Mouse (Mus musculus) heart, adult 2 months (tissue): ENCODE results near the gene Myog. TPM values are rescaled to one million over a fixed set of nuclear protein-coding genes. Genes with fewer than 3 reads are reported as not detected.

ENCODE experiments used
- DNase-seq, 2 experiments: peaks; one replicate each; pipeline ENCODE4 v3.0.0; 2021
- H3K27ac ChIP-seq: fragments of 200-600 bp; 2 replicates; pipeline ENCODE4 v1.8.1; 2022
- H3K27me3 ChIP-seq: fragments of 200-500 bp; 2 replicates; pipeline ENCODE4 v1.6.1; 2012; ENCODE audit warnings: mild to moderate bottlenecking, low read length, inconsistent platforms, mixed read lengths; ENCODE audit not compliant: control insufficient read depth, insufficient read depth
- H3K36me3 ChIP-seq: fragments of 200-500 bp; 2 replicates; pipeline ENCODE4 v1.6.1; 2012; ENCODE audit warnings: low read length, inconsistent platforms; ENCODE audit not compliant: control insufficient read depth, insufficient read depth
- H3K4me1 ChIP-seq: fragments of 200-500 bp; 2 replicates; pipeline ENCODE4 v1.6.1; 2011; ENCODE audit warnings: low read length; ENCODE audit not compliant: control insufficient read depth, insufficient read depth
- H3K4me3 ChIP-seq: fragments of 200-600 bp; 2 replicates; pipeline ENCODE4 v1.8.1; 2022
- H3K79me2 ChIP-seq: fragments of 200-500 bp; replicated peaks from 2 replicates; pipeline ENCODE4 v1.6.1; 2012; ENCODE audit warnings: mild to moderate bottlenecking, inconsistent platforms, low read length, moderate library complexity, mixed read lengths; ENCODE audit not compliant: control insufficient read depth, insufficient read depth
- H3K9ac ChIP-seq: fragments of 200-500 bp; 2 replicates; pipeline ENCODE4 v1.6.1; 2012; ENCODE audit warnings: low read depth, mild to moderate bottlenecking, control low read depth, inconsistent platforms, low read length, mixed read lengths
- CTCF ChIP-seq: fragments of 200-600 bp; IDR thresholded peaks from 2 replicates; pipeline ENCODE4 v1.8.1; 2022; ENCODE audit warnings: antibody characterized with exemption, mild to moderate bottlenecking, moderate library complexity
- EP300 ChIP-seq: fragments of 200-500 bp; IDR thresholded peaks from 2 replicates; pipeline ENCODE4 v1.6.1; 2011; ENCODE audit warnings: low read depth, low read length, control low read depth; ENCODE audit not compliant: insufficient read depth
- POLR2A ChIP-seq: fragments of 200-500 bp; IDR thresholded peaks from 2 replicates; pipeline ENCODE4 v1.6.1; 2011; ENCODE audit warnings: mild to moderate bottlenecking, low read depth, low read length, control low read depth; ENCODE audit not compliant: insufficient read depth
- WGBS: fragments of 180-500 bp; shearing (Covaris S2); methylation state at CpG from one replicate; pipeline ENCODE4 v1.1.7; 2018; 5-methylcytosine and 5-hydroxymethylcytosine counted together
- intact Hi-C: fragments of 180-260 bp; cut with DNase I; formaldehyde crosslinking; loops from one replicate; pipeline ENCODE4 v1.15.1; 2025
- polyA plus RNA-seq: library from polyadenylated mRNA; depleted of rRNA; stranded (reverse); fragments of >200 nt; gene quantifications from 2 replicates; pipeline ENCODE4 v1.2.3, GENCODE M21; 2012; rRNA removed
- total RNA-seq, 2 experiments: library from RNA; stranded (reverse); gene quantifications; 2 replicates each; pipeline ENCODE4 v1.2.3; 2021

Myog gene
- total and polyA plus RNA-seq, 3 experiments, result not detected

GRCm38 (mm10) chr1:134335924-134336810 lies 46.4 kb downstream of the Myog start:
- Histone ChIP-seq H3K27ac (no peak overlapping the region), H3K36me3 (no peaks in the 10 kb centered on the region), H3K9ac (no peak overlapping the region), H3K4me1 (no peaks in the 10 kb centered on the region), H3K4me3 (no peak overlapping the region), H3K79me2 (no peaks in the 10 kb centered on the region), H3K27me3 (no peaks in the 10 kb centered on the region)
- TF ChIP-seq POLR2A, result no peak
- TF ChIP-seq CTCF, result no peak
- no peak for TF ChIP-seq EP300
- DNase-seq, result no peak
- WGBS, result 85% methylated on average over 12 of the region's 12 CpGs
- intact Hi-C loops, result no loop called here

GRCm38 (mm10) chr1:134336958-134337710 lies 47.3 kb downstream of the Myog start:
- Histone ChIP-seq H3K79me2 (no peaks in the 10 kb centered on the region), H3K27me3 (no peaks in the 10 kb centered on the region), H3K36me3 (no peaks in the 10 kb centered on the region), H3K4me3 (no peak overlapping the region), H3K27ac (no peak overlapping the region), H3K9ac (no peak overlapping the region), H3K4me1 (no peaks in the 10 kb centered on the region)
- TF ChIP-seq EP300, result no peak
- no peak for TF ChIP-seq POLR2A
- TF ChIP-seq CTCF, result no peak
- no peak for DNase-seq
- intact Hi-C loops, result no loop called here
- 63% methylated on average over 11 of the region's 11 CpGs for WGBS

GRCm38 (mm10) chr1:134339162-134339561 lies 49.4 kb downstream of the Myog start:
- H3K36me3 ChIP-seq, result no peaks in the 10 kb centered on the region
- H3K27ac ChIP-seq, result no peak overlapping the region
- no peak overlapping the region for H3K4me3 ChIP-seq
- no peaks in the 10 kb centered on the region for H3K4me1 ChIP-seq
- H3K9ac ChIP-seq, result no peak overlapping the region
- TF ChIP-seq EP300 (no peak), CTCF (no peak), POLR2A (no peak)
- WGBS, result 79% methylated on average over 7 of the region's 7 CpGs
- no peaks in the 10 kb centered on the region for H3K79me2 ChIP-seq
- intact Hi-C loops, result no loop called here
- no peak for DNase-seq
- H3K27me3 ChIP-seq, result no peaks in the 10 kb centered on the region

GRCm38 (mm10) chr1:134339757-134340619 lies 50.2 kb downstream of the Myog start:
- Histone ChIP-seq H3K4me1 (no peaks in the 10 kb centered on the region; the same call in 1 of the 2 replicates), H3K27me3 (no peaks in the 10 kb centered on the region), H3K9ac (no peak overlapping the region), H3K4me3 (no peak overlapping the region), H3K27ac (no peak overlapping the region), H3K79me2 (no peaks in the 10 kb centered on the region), H3K36me3 (no peaks in the 10 kb centered on the region)
- intact Hi-C loops, result no loop called here
- TF ChIP-seq CTCF (peak; percentile 16; the same call in 1 of the 2 replicates), POLR2A (no peak)
- 95% methylated on average over 18 of the region's 18 CpGs for WGBS
- no peak for DNase-seq

- intact Hi-C loops, result no loop called here
- Histone ChIP-seq H3K36me3 (peaks cover 2% of the 10 kb centered on the region), H3K4me1 (no peaks in the 10 kb centered on the region; the same call in 1 of the 2 replicates), H3K4me3 (no peak overlapping the region), H3K27me3 (no peaks in the 10 kb centered on the region), H3K79me2 (no peaks in the 10 kb centered on the region), H3K27ac (no peak overlapping the region; the same call in 1 of the 2 replicates), H3K9ac (no peak overlapping the region)
- WGBS, result 72% methylated on average over 5 of the region's 5 CpGs
- no peak for TF ChIP-seq CTCF
- no peak for TF ChIP-seq POLR2A
- TF ChIP-seq EP300, result no peak
- peak in 1 of 2 experiments; percentile 14 for DNase-seq
Observed at GRCm38 (mm10) chr1:134341641-134342277, 52.0 kb downstream of the Myog start.

Other genes starting within 250 kb of the Myog start
- 10 to 100 TPM; 29.9 to 31.0 TPM for gene Btg2, start 210.9 kb upstream of the Myog start, total RNA-seq
- gene Btg2, start 210.9 kb upstream of the Myog start, polyA plus RNA-seq, result 33.5 and 35.9 TPM in 2 replicates
- gene Chit1, start 178.7 kb upstream of the Myog start, total RNA-seq, result not detected
- 0.16 TPM in 1 of 2 replicates, not detected in the other for gene Chit1, start 178.7 kb upstream of the Myog start, polyA plus RNA-seq
- under 1 TPM; 0.94 to 0.96 TPM for gene Chil1, start 107.8 kb upstream of the Myog start, total RNA-seq
- 1.7 and 2.7 TPM in 2 replicates for gene Chil1, start 107.8 kb upstream of the Myog start, polyA plus RNA-seq
- not detected for gene Mybph, start 96.5 kb upstream of the Myog start, total RNA-seq
- gene Mybph, start 96.5 kb upstream of the Myog start, polyA plus RNA-seq, result 0.16 and 0.18 TPM in 2 replicates
- gene Adora1, start 54.6 kb upstream of the Myog start, total RNA-seq, result 10 to 100 TPM in 1 of 2 experiments, 1 to 10 TPM in 1; 9.6 to 15.0 TPM
- 18.6 and 19.4 TPM in 2 replicates for gene Adora1, start 54.6 kb upstream of the Myog start, polyA plus RNA-seq
- under 1 TPM; 0.80 to 0.94 TPM for gene Ppfia4, start 42.9 kb downstream of the Myog start, total RNA-seq
- gene Ppfia4, start 42.9 kb downstream of the Myog start, polyA plus RNA-seq, result 4.4 and 4.9 TPM in 2 replicates
- gene Tmem183a, start 72.0 kb downstream of the Myog start, total RNA-seq, result 10 to 100 TPM; 17.8 to 18.7 TPM
- gene Tmem183a, start 72.0 kb downstream of the Myog start, polyA plus RNA-seq, result 22.9 and 45.8 TPM in 2 replicates
- gene 4933406M09Rik, start 96.0 kb downstream of the Myog start, total RNA-seq, result not detected
- gene 4933406M09Rik, start 96.0 kb downstream of the Myog start, polyA plus RNA-seq, result not detected in 2 replicates
- 10 to 100 TPM; 21.0 to 24.1 TPM for gene Cyb5r1, start 115.6 kb downstream of the Myog start, total RNA-seq
- 41.8 and 42.8 TPM in 2 replicates for gene Cyb5r1, start 115.6 kb downstream of the Myog start, polyA plus RNA-seq
- 100 to 1,000 TPM; 140 TPM for gene Adipor1, start 125.4 kb downstream of the Myog start, total RNA-seq
- gene Adipor1, start 125.4 kb downstream of the Myog start, polyA plus RNA-seq, result 148 and 177 TPM in 2 replicates
- 10 to 100 TPM; 20.2 to 21.8 TPM for gene Klhl12, start 165.5 kb downstream of the Myog start, total RNA-seq
- 9.3 and 15.7 TPM in 2 replicates for gene Klhl12, start 165.5 kb downstream of the Myog start, polyA plus RNA-seq
- gene Rabif, start 204.7 kb downstream of the Myog start, total RNA-seq, result 1 to 10 TPM; 8.6 to 9.1 TPM
- gene Rabif, start 204.7 kb downstream of the Myog start, polyA plus RNA-seq, result 9.1 and 14.9 TPM in 2 replicates